Mouse (Mus musculus): ENCODE data around the gene Vdac2. TPM values are rescaled to one million over a fixed set of nuclear protein-coding genes. Genes with fewer than 3 reads are reported as not detected.

Gene Vdac2
- polyA plus RNA-seq, 2 experiments, result 146 to 226 TPM

GRCm38 (mm10) chr14:21811301-21811700 is 13.7 kb upstream of the Vdac2 start:
- Histone ChIP-seq H3K9me3 (ENCODE audit: control insufficient read depth, low read length) (no peaks in the 10 kb centered on the region), H3K36me3 (ENCODE audit: control insufficient read depth, insufficient read depth, low read length) (no peaks in the 10 kb centered on the region), H3K27me3 (ENCODE audit: control insufficient read depth, insufficient read depth, low read length) (no peaks in the 10 kb centered on the region), H3K27ac (replicated peaks; ENCODE audit: low read depth, low read length) (no peak overlapping the region), H3K9ac (ENCODE audit: low read depth, low read length, severe bottlenecking) (no peak overlapping the region), H3K4me1 (ENCODE audit: control insufficient read depth, insufficient read depth, low read length) (no peaks in the 10 kb centered on the region), H3K4me3 (replicated peaks; ENCODE audit: low read length) (no peak overlapping the region), H3K4me2 (replicated peaks; ENCODE audit: low read depth, low read length, severe bottlenecking) (no peak overlapping the region)
- ATAC-seq (ENCODE audit: low FRiP score, low read depth) (no peak), DNase-seq (ENCODE audit: low spot score) (no peak)
- no peak for TF ChIP-seq POLR2A (IDR thresholded peaks at IDR 0.05; ENCODE audit: borderline replicate concordance, extremely low read depth, insufficient read depth, insufficient read length)
- WGBS, result 89% methylated on average over 4 of the region's 4 CpGs

GRCm38 (mm10) chr14:21811744-21812393 is 13.2 kb upstream of the Vdac2 start:
- Histone ChIP-seq H3K27ac (replicated peaks; ENCODE audit: low read depth, low read length) (no peak overlapping the region), H3K4me2 (replicated peaks; ENCODE audit: low read depth, low read length, severe bottlenecking) (no peak overlapping the region), H3K4me1 (ENCODE audit: control insufficient read depth, insufficient read depth, low read length) (no peaks in the 10 kb centered on the region), H3K36me3 (ENCODE audit: control insufficient read depth, insufficient read depth, low read length) (no peaks in the 10 kb centered on the region), H3K9ac (ENCODE audit: low read depth, low read length, severe bottlenecking) (no peak overlapping the region), H3K27me3 (ENCODE audit: control insufficient read depth, insufficient read depth, low read length) (no peaks in the 10 kb centered on the region), H3K9me3 (ENCODE audit: control insufficient read depth, low read length) (no peaks in the 10 kb centered on the region), H3K4me3 (replicated peaks; ENCODE audit: low read length) (no peak overlapping the region)
- WGBS, result 85% methylated on average over 10 of the region's 10 CpGs
- ATAC-seq (ENCODE audit: low FRiP score, low read depth) (no peak), DNase-seq (ENCODE audit: low spot score) (no peak)
- no peak for TF ChIP-seq POLR2A (IDR thresholded peaks at IDR 0.05; ENCODE audit: borderline replicate concordance, extremely low read depth, insufficient read depth, insufficient read length)

GRCm38 (mm10) chr14:21812590-21813162 is 12.4 kb upstream of the Vdac2 start:
- WGBS, result 19% methylated on average over 14 of the region's 14 CpGs
- H3K4me3 ChIP-seq (replicated peaks; ENCODE audit: low read length), result no peak overlapping the region
- no peaks in the 10 kb centered on the region for H3K27me3 ChIP-seq (ENCODE audit: control insufficient read depth, insufficient read depth, low read length)
- H3K27ac ChIP-seq (replicated peaks; ENCODE audit: low read depth, low read length), result no peak overlapping the region
- no peaks in the 10 kb centered on the region for H3K9me3 ChIP-seq (ENCODE audit: control insufficient read depth, low read length)
- TF ChIP-seq POLR2A (IDR thresholded peaks at IDR 0.05; ENCODE audit: borderline replicate concordance, extremely low read depth, insufficient read depth, insufficient read length), result no peak
- no peak overlapping the region for H3K9ac ChIP-seq (ENCODE audit: low read depth, low read length, severe bottlenecking)
- H3K4me1 ChIP-seq (ENCODE audit: control insufficient read depth, insufficient read depth, low read length), result no peaks in the 10 kb centered on the region
- DNase-seq (ENCODE audit: low spot score) (peak; percentile 65), ATAC-seq (ENCODE audit: low FRiP score, low read depth) (no peak)
- no peaks in the 10 kb centered on the region for H3K36me3 ChIP-seq (ENCODE audit: control insufficient read depth, insufficient read depth, low read length)
- no peak overlapping the region for H3K4me2 ChIP-seq (replicated peaks; ENCODE audit: low read depth, low read length, severe bottlenecking)

GRCm38 (mm10) chr14:21813216-21813615 is 11.8 kb upstream of the Vdac2 start:
- 83% methylated on average over 4 of the region's 4 CpGs for WGBS

GRCm38 (mm10) chr14:21813847-21814246 is 11.2 kb upstream of the Vdac2 start:
- Histone ChIP-seq H3K27ac (replicated peaks; ENCODE audit: low read depth, low read length) (no peak overlapping the region), H3K4me1 (ENCODE audit: control insufficient read depth, insufficient read depth, low read length) (no peaks in the 10 kb centered on the region), H3K9me3 (ENCODE audit: control insufficient read depth, low read length) (no peaks in the 10 kb centered on the region), H3K27me3 (ENCODE audit: control insufficient read depth, insufficient read depth, low read length) (no peaks in the 10 kb centered on the region), H3K4me3 (replicated peaks; ENCODE audit: low read length) (no peak overlapping the region), H3K36me3 (ENCODE audit: control insufficient read depth, insufficient read depth, low read length) (no peaks in the 10 kb centered on the region), H3K9ac (ENCODE audit: low read depth, low read length, severe bottlenecking) (no peak overlapping the region), H3K4me2 (replicated peaks; ENCODE audit: low read depth, low read length, severe bottlenecking) (no peak overlapping the region)
- ATAC-seq (ENCODE audit: low FRiP score, low read depth) (no peak), DNase-seq (ENCODE audit: low spot score) (no peak)
- WGBS, result 84% methylated on average over 3 of the region's 3 CpGs
- TF ChIP-seq POLR2A (IDR thresholded peaks at IDR 0.05; ENCODE audit: borderline replicate concordance, extremely low read depth, insufficient read depth, insufficient read length), result no peak

More at GRCm38 (mm10) chr14:21813216-21813615, 11.8 kb upstream of the Vdac2 start:
- H3K4me3 ChIP-seq (replicated peaks; ENCODE audit: low read length), result no peak overlapping the region
- no peaks in the 10 kb centered on the region for H3K9me3 ChIP-seq (ENCODE audit: control insufficient read depth, low read length)
- H3K36me3 ChIP-seq (ENCODE audit: control insufficient read depth, insufficient read depth, low read length), result no peaks in the 10 kb centered on the region
- no peak overlapping the region for H3K9ac ChIP-seq (ENCODE audit: low read depth, low read length, severe bottlenecking)
- ATAC-seq (ENCODE audit: low FRiP score, low read depth) (no peak), DNase-seq (ENCODE audit: low spot score) (no peak)
- no peak overlapping the region for H3K27ac ChIP-seq (replicated peaks; ENCODE audit: low read depth, low read length)
- no peak overlapping the region for H3K4me2 ChIP-seq (replicated peaks; ENCODE audit: low read depth, low read length, severe bottlenecking)
- TF ChIP-seq POLR2A (IDR thresholded peaks at IDR 0.05; ENCODE audit: borderline replicate concordance, extremely low read depth, insufficient read depth, insufficient read length), result no peak
- H3K27me3 ChIP-seq (ENCODE audit: control insufficient read depth, insufficient read depth, low read length), result no peaks in the 10 kb centered on the region
- H3K4me1 ChIP-seq (ENCODE audit: control insufficient read depth, insufficient read depth, low read length), result no peaks in the 10 kb centered on the region

Data from limb, embryonic 14.5 days (tissue).